Mouse (Mus musculus) brain, embryonic 14.5 days (tissue): ENCODE measurements around the gene Anapc11.

Experiments used
- CTCF ChIP-seq: fragments of 200-500 bp; IDR thresholded peaks from 2 replicates; pipeline ENCODE4 v1.5.1; 2012; ENCODE audit warnings: inconsistent platforms, mild to moderate bottlenecking, moderate library complexity, borderline replicate concordance; ENCODE audit not compliant: insufficient read depth, insufficient read length; ENCODE audit errors: extremely low read depth
- POLR2A ChIP-seq: fragments of 200-500 bp; IDR thresholded peaks from 2 replicates; pipeline ENCODE4 v1.6.1; 2012; ENCODE audit warnings: mild to moderate bottlenecking, inconsistent platforms, borderline replicate concordance; ENCODE audit not compliant: poor library complexity, insufficient read depth, insufficient read length, severe bottlenecking; ENCODE audit errors: extremely low read depth

- TF ChIP-seq POLR2A (no peak), CTCF (no peak)
These were observed 59.1 kb downstream of the Anapc11 start for GRCm38 (mm10) chr11:120657301-120657700.
